23 mouse cellular contexts compared by ENCODE assay signal in genomic region chr1:90471806-90472205, GRCm38 (mm10).
DNase-seq lines count a peak whose midpoint lies in the region; ATAC-seq and TF ChIP-seq lines count a peak whose summit lies in the region.
"Had no signal": no experiment of that assay in that cellular context is flagged by ENCODE, and none has a peak within 500 bp of the region (broad histone marks: within the 10 kb centered on the region; RNA-seq: fewer than 3 reads in every experiment).

No protein-coding gene starts in this region.

- no peak for ATAC-seq in liver, embryonic 14.5 days (ENCODE audit: insufficient read depth)
- ATAC-seq in liver, embryonic 12.5 days = no peak
- ATAC-seq: activated CD4-positive, CD25-positive, alpha-beta regulatory T cell, adult 4 months; forebrain, embryonic 13.5 days; hindbrain, embryonic 16.5 days; intestine, embryonic 15.5 days had no signal

- no peaks in the 10 kb centered on the region for H3K9me3 ChIP-seq in liver, embryonic 14.5 days (ENCODE audit: control insufficient read depth, low read length)
- H3K9me3 ChIP-seq in liver, embryonic 12.5 days (replicated peaks) = no peaks in the 10 kb centered on the region
- no peaks in the 10 kb centered on the region for H3K9me3 ChIP-seq in limb, embryonic 10.5 days (replicated peaks)
- H3K9me3 ChIP-seq: embryonic facial prominence, embryonic 12.5 days; forebrain, embryonic 13.5 days; heart, embryonic 15.5 days; intestine, embryonic 15.5 days; neural tube, embryonic 15.5 days had no signal

- TF ChIP-seq CTCF in kidney, adult 2 months (conservative IDR thresholded peaks at IDR 0.05; ENCODE audit: insufficient read depth, insufficient read length, low read depth, low read length) = 0 out of 2 replicates have a peak, but pooled peaks have one; percentile 0
- peak; percentile 14; the same call in 1 of the 2 replicates for TF ChIP-seq CTCF in liver, embryonic 14.5 days (IDR thresholded peaks at IDR 0.05; ENCODE audit: low read depth)

- 92% methylated on average over 13 of the region's 13 CpGs for WGBS in kidney, adult 2 months
- 74% methylated on average over 13 of the region's 13 CpGs for WGBS in liver, embryonic 14.5 days (ENCODE audit: insufficient replicate concordance)
- WGBS in liver, embryonic 12.5 days (ENCODE audit: insufficient replicate concordance) = 78% methylated on average over 13 of the region's 13 CpGs
- 94% methylated on average over 13 of the region's 13 CpGs for WGBS in limb, embryonic 10.5 days

- DNase-seq in kidney, adult 2 months = no peak
- DNase-seq in kidney, postnatal 36 days = no peak
- DNase-seq in liver, embryonic 14.5 days (ENCODE audit: low read depth in 3 of 3, low spot score in 3 of 3) = no peak
- DNase-seq in ES-CJ7 (ENCODE audit: low read depth, low spot score) = peak; percentile 58
- DNase-seq in limb, embryonic 10.5 days (ENCODE audit: low spot score) = no peak
- no peak for DNase-seq in layer of hippocampus, postnatal 25 days (ENCODE audit: extremely low spot score in 1 of 2, low spot score in 1 of 2)
- DNase-seq in layer of hippocampus, adult 18-20 months (ENCODE audit: low spot score in 2 of 2) = no peak
- DNase-seq: adrenal gland, adult 8-10 months; cerebellum, adult 18-20 months; cerebellum, postnatal 14 days; gastrocnemius, adult 2 months; lung, postnatal 4 days; right cerebral cortex, adult 18-20 months; right cerebral cortex, postnatal 4 days; thymus, postnatal 25 days had no signal

- H3K4me3 ChIP-seq in kidney, adult 2 months (ENCODE audit: insufficient read depth, low read depth, low read length) = no peak overlapping the region
- H3K4me3 ChIP-seq in liver, embryonic 14.5 days (ENCODE audit: insufficient read depth in 1 of 2, low read depth in 2 of 2, low read length in 2 of 2) = no peak overlapping the region
- H3K4me3 ChIP-seq in liver, embryonic 12.5 days = no peak overlapping the region
- no peak overlapping the region for H3K4me3 ChIP-seq in limb, embryonic 10.5 days
- H3K4me3 ChIP-seq: embryonic facial prominence, embryonic 12.5 days; forebrain, embryonic 13.5 days; gastrocnemius, adult 2 months; heart, embryonic 15.5 days; intestine, embryonic 15.5 days; neural tube, embryonic 15.5 days had no signal

- no peak for TF ChIP-seq EP300 in liver, embryonic 14.5 days (IDR thresholded peaks at IDR 0.05; ENCODE audit: low read depth)

- H3K36me3 ChIP-seq in kidney, adult 2 months (ENCODE audit: control insufficient read depth, insufficient read depth, low read length) = no peaks in the 10 kb centered on the region
- no peaks in the 10 kb centered on the region for H3K36me3 ChIP-seq in liver, embryonic 14.5 days (replicated peaks; ENCODE audit: control insufficient read depth, insufficient read depth, low read depth)
- no peaks in the 10 kb centered on the region for H3K36me3 ChIP-seq in liver, embryonic 12.5 days
- H3K36me3 ChIP-seq in limb, embryonic 10.5 days = no peaks in the 10 kb centered on the region
- H3K36me3 ChIP-seq: embryonic facial prominence, embryonic 12.5 days; heart, embryonic 15.5 days; intestine, embryonic 15.5 days; neural tube, embryonic 15.5 days had no signal

- H3K9ac ChIP-seq in liver, embryonic 14.5 days (replicated peaks) = no peak overlapping the region
- H3K9ac ChIP-seq in liver, embryonic 12.5 days = no peak overlapping the region
- H3K9ac ChIP-seq: embryonic facial prominence, embryonic 12.5 days; forebrain, embryonic 13.5 days; heart, embryonic 15.5 days; intestine, embryonic 15.5 days; neural tube, embryonic 15.5 days had no signal

- H3K27ac ChIP-seq in kidney, adult 2 months (ENCODE audit: insufficient read depth, low read depth, low read length) = no peak overlapping the region
- H3K27ac ChIP-seq in liver, embryonic 14.5 days = no peak overlapping the region
- no peak overlapping the region for H3K27ac ChIP-seq in liver, embryonic 12.5 days
- H3K27ac ChIP-seq in limb, embryonic 10.5 days = peak overlapping the region; percentile 33; the same call in 1 of the 2 replicates
- H3K27ac ChIP-seq: forebrain, embryonic 13.5 days; gastrocnemius, adult 2 months; heart, embryonic 15.5 days; intestine, embryonic 15.5 days; neural tube, embryonic 15.5 days had no signal

- no peaks in the 10 kb centered on the region for H3K27me3 ChIP-seq in kidney, adult 2 months (replicated peaks; ENCODE audit: control insufficient read depth, insufficient read depth, low read length)
- no peaks in the 10 kb centered on the region for H3K27me3 ChIP-seq in liver, embryonic 14.5 days (ENCODE audit: control insufficient read depth, insufficient read depth, low read length)
- no peaks in the 10 kb centered on the region for H3K27me3 ChIP-seq in liver, embryonic 12.5 days (replicated peaks)
- peaks cover 27% of the 10 kb centered on the region for H3K27me3 ChIP-seq in limb, embryonic 10.5 days (ENCODE audit: low read depth, poor library complexity, severe bottlenecking)
- H3K27me3 ChIP-seq: embryonic facial prominence, embryonic 12.5 days; heart, embryonic 15.5 days; intestine, embryonic 15.5 days had no signal

- no peak overlapping the region for H3K4me2 ChIP-seq in liver, embryonic 14.5 days (ENCODE audit: low read depth)
- H3K4me2 ChIP-seq in liver, embryonic 12.5 days = no peak overlapping the region
- H3K4me2 ChIP-seq: embryonic facial prominence, embryonic 12.5 days; forebrain, embryonic 13.5 days; heart, embryonic 15.5 days; intestine, embryonic 15.5 days; neural tube, embryonic 15.5 days had no signal

- no peak for TF ChIP-seq POLR2A in kidney, adult 2 months (IDR thresholded peaks at IDR 0.05; ENCODE audit: low read depth, low read length)

- H3K4me1 ChIP-seq in kidney, adult 2 months (ENCODE audit: control insufficient read depth, insufficient read depth, low read length) = peaks cover 6% of the 10 kb centered on the region; the same call in 1 of the 2 replicates
- no peaks in the 10 kb centered on the region for H3K4me1 ChIP-seq in liver, embryonic 14.5 days (replicated peaks; ENCODE audit: control insufficient read depth in 2 of 2, insufficient read depth in 2 of 2, low read length in 1 of 2)
- no peaks in the 10 kb centered on the region for H3K4me1 ChIP-seq in liver, embryonic 12.5 days
- H3K4me1 ChIP-seq in limb, embryonic 10.5 days = peaks cover 43% of the 10 kb centered on the region
- H3K4me1 ChIP-seq: heart, embryonic 15.5 days had no signal
